Comparison of ENCODE assay signal across 29 mouse cellular contexts in genomic region chr13:59089016-59089415, GRCm38 (mm10).
DNase-seq lines count a peak whose midpoint lies in the region; ATAC-seq and TF ChIP-seq lines count a peak whose summit lies in the region.
"Had no signal": no experiment of that assay in that cellular context is flagged by ENCODE, and none has a peak within 500 bp of the region (broad histone marks: within the 10 kb centered on the region; RNA-seq: fewer than 3 reads in every experiment).

No protein-coding gene starts in this region.

- no peaks in the 10 kb centered on the region for H3K9me3 ChIP-seq in forebrain, embryonic 16.5 days (ENCODE audit: control insufficient read depth, low read length)
- H3K9me3 ChIP-seq in forebrain, embryonic 13.5 days (replicated peaks) = no peaks in the 10 kb centered on the region
- H3K9me3 ChIP-seq in hindbrain, embryonic 15.5 days = no peaks in the 10 kb centered on the region
- no peaks in the 10 kb centered on the region for H3K9me3 ChIP-seq in hindbrain, embryonic 12.5 days (replicated peaks)
- H3K9me3 ChIP-seq: heart, embryonic 12.5 days; limb, embryonic 10.5 days; limb, embryonic 15.5 days; liver, embryonic 13.5 days; stomach, embryonic 15.5 days had no signal

- H3K4me3 ChIP-seq in forebrain, embryonic 16.5 days (replicated peaks; ENCODE audit: low read length) = no peak overlapping the region
- no peak overlapping the region for H3K4me3 ChIP-seq in forebrain, embryonic 13.5 days
- H3K4me3 ChIP-seq in hindbrain, embryonic 15.5 days = no peak overlapping the region
- no peak overlapping the region for H3K4me3 ChIP-seq in hindbrain, embryonic 12.5 days
- H3K4me3 ChIP-seq in left cerebral cortex, adult 2 months = no peak overlapping the region
- H3K4me3 ChIP-seq: erythroblast, embryonic 14.5 days; heart, embryonic 12.5 days; limb, embryonic 10.5 days; limb, embryonic 15.5 days; liver, embryonic 13.5 days; stomach, embryonic 15.5 days had no signal

- ATAC-seq in forebrain, embryonic 16.5 days = no peak
- no peak for ATAC-seq in forebrain, embryonic 13.5 days
- ATAC-seq in hindbrain, embryonic 15.5 days (ENCODE audit: low FRiP score, low read depth) = no peak
- no peak for ATAC-seq in hindbrain, embryonic 12.5 days (ENCODE audit: low FRiP score)
- ATAC-seq: activated CD4-positive, CD25-positive, alpha-beta regulatory T cell, adult 4 months; inflammation-experienced regulatory T-cells, adult 6 months; lung, postnatal 0 days had no signal

- no peak overlapping the region for H3K9ac ChIP-seq in forebrain, embryonic 16.5 days (replicated peaks; ENCODE audit: low read depth, low read length)
- no peak overlapping the region for H3K9ac ChIP-seq in forebrain, embryonic 13.5 days
- H3K9ac ChIP-seq in hindbrain, embryonic 15.5 days = no peak overlapping the region
- no peak overlapping the region for H3K9ac ChIP-seq in hindbrain, embryonic 12.5 days
- H3K9ac ChIP-seq: heart, embryonic 12.5 days; hindbrain, embryonic 14.5 days; limb, embryonic 15.5 days; liver, embryonic 13.5 days; stomach, embryonic 15.5 days had no signal

- H3K27me3 ChIP-seq in forebrain, embryonic 16.5 days (replicated peaks; ENCODE audit: control insufficient read depth, insufficient read depth, low read length) = no peaks in the 10 kb centered on the region
- 0 out of 2 replicates have a peak, but pooled peaks cover 8% of the 10 kb centered on the region for H3K27me3 ChIP-seq in forebrain, embryonic 13.5 days
- H3K27me3 ChIP-seq in hindbrain, embryonic 15.5 days = no peaks in the 10 kb centered on the region
- H3K27me3 ChIP-seq in hindbrain, embryonic 12.5 days = no peaks in the 10 kb centered on the region
- H3K27me3 ChIP-seq: CH12.LX; heart, embryonic 12.5 days; liver, embryonic 13.5 days; stomach, embryonic 15.5 days had no signal

- H3K4me1 ChIP-seq in forebrain, embryonic 16.5 days (replicated peaks; ENCODE audit: control insufficient read depth, insufficient read depth, low read length) = peaks cover 27% of the 10 kb centered on the region
- peaks cover 46% of the 10 kb centered on the region for H3K4me1 ChIP-seq in forebrain, embryonic 13.5 days
- H3K4me1 ChIP-seq in hindbrain, embryonic 15.5 days (replicated peaks) = peaks cover 54% of the 10 kb centered on the region
- peaks cover 35% of the 10 kb centered on the region for H3K4me1 ChIP-seq in hindbrain, embryonic 12.5 days
- H3K4me1 ChIP-seq: heart, embryonic 12.5 days; liver, embryonic 13.5 days; stomach, embryonic 15.5 days had no signal

- H3K36me3 ChIP-seq in forebrain, embryonic 16.5 days (ENCODE audit: control insufficient read depth, insufficient read depth) = no peaks in the 10 kb centered on the region
- no peaks in the 10 kb centered on the region for H3K36me3 ChIP-seq in forebrain, embryonic 13.5 days (ENCODE audit: poor library complexity, severe bottlenecking)
- no peaks in the 10 kb centered on the region for H3K36me3 ChIP-seq in hindbrain, embryonic 15.5 days
- H3K36me3 ChIP-seq in hindbrain, embryonic 12.5 days = no peaks in the 10 kb centered on the region
- H3K36me3 ChIP-seq: heart, embryonic 12.5 days; limb, embryonic 10.5 days; limb, embryonic 15.5 days; liver, embryonic 13.5 days; stomach, embryonic 15.5 days had no signal

- no peak for DNase-seq in left cerebral cortex, adult 2 months (ENCODE audit: extremely low spot score in 1 of 2, low spot score in 2 of 2)
- no peak for DNase-seq in left cerebral cortex, adult 11 months (ENCODE audit: low spot score)
- peak; percentile 65 for DNase-seq in brain, adult 2 months (ENCODE audit: low read depth, low spot score)
- DNase-seq: adrenal gland, adult 2 months; adrenal gland, postnatal 36 days; cerebellum, adult 2 months; cerebellum, postnatal 14 days; gastrocnemius, postnatal 36 days; heart, adult 18-20 months; kidney, adult 18-20 months; liver, embryonic 13.5 days; lung, adult 18-20 months; right cerebral cortex, postnatal 25 days; thymus, postnatal 14 days had no signal

- peak overlapping the region; percentile 13; the same call in 1 of the 2 replicates for H3K27ac ChIP-seq in forebrain, embryonic 16.5 days (ENCODE audit: low read length)
- no peak overlapping the region for H3K27ac ChIP-seq in forebrain, embryonic 13.5 days
- peak overlapping the region; percentile 34; the same call in 1 of the 2 replicates for H3K27ac ChIP-seq in hindbrain, embryonic 15.5 days (replicated peaks)
- no peak overlapping the region for H3K27ac ChIP-seq in hindbrain, embryonic 12.5 days
- H3K27ac ChIP-seq in left cerebral cortex, adult 2 months = peak overlapping the region; percentile 65
- H3K27ac ChIP-seq: hindbrain, embryonic 14.5 days; limb, embryonic 10.5 days; limb, embryonic 15.5 days; liver, embryonic 13.5 days; macrophage; stomach, embryonic 15.5 days had no signal

- 86% methylated on average over 4 of the region's 4 CpGs for WGBS in forebrain, embryonic 16.5 days
- WGBS in forebrain, embryonic 13.5 days = 88% methylated on average over 4 of the region's 4 CpGs
- 55% methylated on average over 4 of the region's 4 CpGs for WGBS in hindbrain, embryonic 15.5 days
- WGBS in hindbrain, embryonic 12.5 days = 81% methylated on average over 4 of the region's 4 CpGs

- intact Hi-C loops in left cerebral cortex, adult 2 months (cut with DNase I) = no loop called here

- H3K4me2 ChIP-seq in forebrain, embryonic 16.5 days (ENCODE audit: low read length) = no peak overlapping the region
- H3K4me2 ChIP-seq in forebrain, embryonic 13.5 days = no peak overlapping the region
- no peak overlapping the region for H3K4me2 ChIP-seq in hindbrain, embryonic 15.5 days
- H3K4me2 ChIP-seq in hindbrain, embryonic 12.5 days (replicated peaks) = no peak overlapping the region
- H3K4me2 ChIP-seq: heart, embryonic 12.5 days; hindbrain, embryonic 14.5 days; limb, embryonic 15.5 days; liver, embryonic 13.5 days; stomach, embryonic 15.5 days had no signal

- no peak for TF ChIP-seq CTCF in left cerebral cortex, adult 2 months (IDR thresholded peaks at IDR 0.05)

Comparison
In these comparisons a context has a peak if more than half of its experiments do, and no peak if none do; other contexts are left out.
1. H3K27ac ChIP-seq: peak in forebrain, embryonic 16.5 days (single experiment), hindbrain, embryonic 15.5 days (single experiment) and left cerebral cortex, adult 2 months (single experiment); none in forebrain, embryonic 13.5 days (single experiment) and hindbrain, embryonic 12.5 days (single experiment).